Mouse (Mus musculus) left cerebral cortex, adult 8-10 months (tissue): ENCODE results near the gene Fig4. TPM values are rescaled to one million over a fixed set of nuclear protein-coding genes. Genes with fewer than 3 reads are reported as not detected.

Source experiments
- DNase-seq, 2 experiments: peaks; one replicate each; pipeline ENCODE4 v3.0.0; 2022; ENCODE audit warnings: low spot score in 2 of 2
- total RNA-seq, 4 experiments: library from RNA; stranded (reverse); gene quantifications; 2 replicates each; pipeline ENCODE4 v1.2.4; 2022

Fig4 gene
- total RNA-seq, 4 experiments from 2014 or later, result 28.3 to 31.4 (median 30.0) TPM

DNA sequence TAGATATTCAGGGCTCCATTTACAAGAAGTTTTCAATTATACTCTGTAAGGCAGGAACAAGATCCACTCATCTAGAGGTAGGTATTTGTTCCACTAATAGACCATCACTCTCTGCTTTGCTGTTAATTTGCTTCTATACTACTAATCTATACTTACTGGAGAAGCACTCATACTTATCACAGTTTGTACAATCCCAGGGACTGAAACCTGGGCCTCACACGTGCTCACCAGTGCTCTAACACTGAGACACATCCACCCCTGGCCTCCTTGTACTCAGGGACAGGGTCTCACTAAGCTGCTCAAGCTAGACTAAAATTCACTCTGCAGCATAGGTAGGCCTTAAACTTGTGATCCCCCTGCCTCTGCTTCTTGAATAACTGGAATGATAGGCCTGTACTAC lies 41.8 kb downstream of the Fig4 start:
- DNase-seq, result no peak

DNA sequence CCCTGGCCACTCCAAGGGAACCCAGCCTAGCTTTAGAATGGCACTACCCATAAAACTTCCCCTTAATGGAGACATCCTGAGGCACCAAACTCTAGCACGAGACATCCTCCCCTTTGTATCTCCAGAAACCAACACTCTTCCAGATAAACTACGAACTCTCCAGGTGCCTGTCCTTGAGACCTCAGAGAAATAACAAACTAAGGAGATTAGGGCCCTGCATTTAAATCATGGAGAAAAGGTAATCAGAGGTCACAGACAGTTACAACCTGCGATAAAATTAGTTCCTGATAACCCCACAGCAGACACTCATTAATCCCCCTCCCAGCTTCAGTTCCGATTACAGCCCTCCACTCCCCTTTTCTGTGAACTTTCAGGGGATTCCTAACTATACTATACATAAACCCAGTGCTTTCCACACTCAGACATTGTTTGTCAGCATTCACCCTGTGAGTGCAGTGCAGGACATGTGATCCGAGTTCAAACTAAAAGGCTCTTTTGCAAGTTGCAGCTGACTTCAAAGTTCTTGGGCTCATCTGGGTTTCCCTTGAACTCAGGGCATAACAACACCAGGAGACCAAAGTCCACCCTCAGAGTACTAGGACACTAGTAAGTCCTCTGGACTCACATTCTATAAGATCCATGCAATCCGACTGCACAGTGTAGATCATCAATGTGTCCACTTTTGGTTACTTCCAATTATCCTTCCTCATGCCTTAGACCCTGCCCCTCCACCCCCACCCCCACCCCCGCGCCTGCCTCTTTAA lies 42.6 kb downstream of the Fig4 start:
- DNase-seq, result no peak

DNA sequence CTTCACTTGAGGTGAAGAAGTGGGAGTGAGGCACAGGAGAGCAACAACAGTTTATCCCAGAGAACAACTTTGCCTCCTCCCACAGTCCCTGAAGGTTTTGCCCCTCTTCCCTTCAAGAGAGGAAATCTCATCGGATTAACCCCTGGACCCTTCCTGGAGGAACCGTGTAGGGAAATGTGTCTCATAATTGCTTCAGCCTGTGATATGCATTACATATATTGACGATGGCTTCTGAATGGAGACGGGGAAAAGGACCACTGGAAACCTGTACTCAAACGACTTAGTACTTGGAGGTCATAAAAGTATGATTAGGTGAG lies 52.4 kb downstream of the Fig4 start:
- DNase-seq, result no peak

DNA sequence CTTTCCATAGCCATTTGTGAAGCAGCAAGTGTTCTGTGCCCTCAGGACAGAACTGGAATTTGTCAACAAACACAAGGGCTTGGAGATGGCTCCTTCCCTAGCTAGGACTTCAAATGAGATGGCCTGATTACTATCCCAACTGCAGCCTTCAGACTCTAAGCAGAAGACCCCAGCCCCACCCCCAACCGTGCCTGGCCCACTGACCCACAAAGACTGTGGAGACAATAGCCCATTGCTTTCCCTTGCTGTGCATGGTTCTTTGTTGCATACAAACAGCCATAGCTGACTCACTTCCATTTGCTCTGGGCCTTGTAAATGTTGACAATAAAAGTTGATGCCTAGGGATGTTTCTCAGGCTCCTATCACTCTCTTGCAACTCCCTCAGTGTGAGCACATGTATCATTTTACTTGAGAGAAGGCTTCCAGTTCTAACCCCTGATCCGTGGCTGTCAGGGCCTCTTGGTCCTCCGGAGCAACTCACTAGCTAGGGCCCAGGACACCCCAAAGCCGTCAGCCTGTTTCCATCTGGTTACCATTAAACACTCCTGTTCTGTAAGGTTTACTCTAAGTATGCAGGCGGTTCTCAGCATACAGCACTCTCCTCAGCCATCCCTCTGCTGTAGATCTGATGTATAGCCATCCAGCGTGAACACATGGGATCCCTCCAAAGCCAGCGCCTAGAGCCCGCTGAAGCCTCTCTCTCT lies 52.9 kb downstream of the Fig4 start:
- DNase-seq, result no peak

DNA sequence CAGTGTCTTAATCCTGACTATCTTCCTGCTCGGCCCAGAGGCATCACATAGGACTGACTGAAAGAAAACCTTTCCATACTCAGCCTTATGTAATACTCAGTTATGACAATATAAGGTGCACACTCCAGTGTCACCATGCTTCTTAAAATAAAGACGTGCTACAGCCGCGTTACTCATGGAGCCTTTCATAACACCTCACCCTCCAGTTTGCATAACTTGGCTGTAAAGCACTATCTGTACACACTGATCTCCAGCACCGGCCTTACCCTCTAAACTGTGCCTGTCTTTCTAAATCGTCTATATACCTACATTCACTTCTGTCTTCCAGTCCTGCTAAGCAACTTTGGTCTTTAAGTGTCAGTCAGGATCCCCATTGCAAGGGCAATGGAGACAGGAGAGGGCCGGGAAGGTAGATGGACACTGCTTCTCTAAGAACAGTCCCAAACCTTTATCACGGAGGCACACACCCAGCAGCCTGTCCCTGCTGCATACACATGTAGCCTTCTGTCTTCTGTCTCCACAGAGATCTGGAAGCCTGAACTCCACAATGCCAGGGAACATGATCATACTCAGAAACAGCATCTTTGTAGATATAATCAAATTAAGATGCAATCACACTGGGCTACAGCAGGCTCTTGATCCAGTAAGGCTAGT lies 53.9 kb downstream of the Fig4 start:
- no peak for DNase-seq

DNA sequence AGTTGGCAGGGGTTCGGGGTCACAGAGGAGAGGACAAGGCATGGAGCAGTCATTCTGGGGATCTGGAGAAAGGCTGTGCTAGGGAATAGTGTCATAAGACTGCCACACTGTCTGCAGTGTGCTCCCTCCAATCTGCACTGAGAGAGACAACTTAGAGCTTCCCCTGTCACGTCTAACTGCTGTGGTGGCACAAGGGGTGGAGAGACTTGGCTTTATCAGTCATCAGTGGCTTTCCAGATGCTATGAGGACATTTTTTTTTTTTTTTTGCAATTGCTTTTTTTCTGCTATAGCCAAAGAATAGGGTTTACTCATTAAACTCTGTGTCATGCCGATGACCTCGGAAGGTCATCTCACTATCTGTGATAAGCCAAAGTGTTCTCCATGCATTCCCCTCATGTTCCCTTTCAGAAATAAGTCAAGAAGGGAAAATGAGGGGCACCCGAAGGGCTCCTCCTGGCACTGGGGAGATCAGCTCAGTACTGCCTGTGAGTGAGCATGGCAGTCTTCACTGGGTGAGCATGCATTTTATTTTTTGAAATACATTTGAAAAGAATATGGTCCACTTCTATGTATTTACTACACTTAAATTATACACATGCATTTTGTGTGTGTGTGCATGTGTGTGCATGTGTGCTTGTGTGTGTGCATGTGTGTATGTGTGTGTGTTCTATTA lies 55.1 kb downstream of the Fig4 start:
- DNase-seq, result no peak

DNA sequence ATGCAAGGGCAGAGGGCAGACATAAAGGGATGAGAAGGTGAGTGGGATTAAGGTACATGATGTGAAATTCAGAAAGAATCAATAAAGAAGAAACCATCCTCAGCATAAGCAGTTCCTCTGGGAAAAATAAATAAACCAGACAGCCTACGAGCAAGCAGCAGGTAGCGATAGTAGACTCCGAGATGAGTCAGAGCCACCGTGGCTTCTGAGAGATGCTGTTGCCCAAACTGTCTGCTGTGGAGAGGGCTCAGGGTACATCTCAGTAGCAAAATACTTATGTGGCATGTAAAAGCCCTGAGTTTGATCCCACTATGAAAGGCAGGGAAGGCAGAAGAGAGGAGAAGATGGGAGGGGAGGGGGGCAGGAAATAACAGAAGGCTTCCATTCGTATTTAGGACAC lies 56.9 kb downstream of the Fig4 start:
- no peak for DNase-seq

DNA sequence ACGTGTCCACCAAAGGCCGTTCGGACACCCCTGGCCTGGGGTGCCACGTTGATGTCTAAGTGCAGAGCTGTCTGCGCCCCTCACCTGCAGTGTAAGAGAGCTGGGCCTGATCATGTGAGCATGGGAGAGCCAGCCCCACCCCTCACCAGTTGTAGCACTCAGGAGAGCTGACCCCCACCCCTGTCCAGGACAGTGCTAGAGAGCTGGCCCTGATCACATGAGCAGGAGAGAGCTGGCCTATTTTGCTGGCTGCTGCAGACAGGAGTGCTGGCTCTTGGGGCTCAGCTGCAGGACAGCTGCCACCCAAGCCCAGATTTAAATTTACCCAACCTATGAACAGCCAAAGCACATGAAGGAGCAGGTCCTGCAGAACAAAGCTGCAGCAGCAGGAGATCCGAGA lies 57.6 kb downstream of the Fig4 start:
- DNase-seq, result no peak

DNA sequence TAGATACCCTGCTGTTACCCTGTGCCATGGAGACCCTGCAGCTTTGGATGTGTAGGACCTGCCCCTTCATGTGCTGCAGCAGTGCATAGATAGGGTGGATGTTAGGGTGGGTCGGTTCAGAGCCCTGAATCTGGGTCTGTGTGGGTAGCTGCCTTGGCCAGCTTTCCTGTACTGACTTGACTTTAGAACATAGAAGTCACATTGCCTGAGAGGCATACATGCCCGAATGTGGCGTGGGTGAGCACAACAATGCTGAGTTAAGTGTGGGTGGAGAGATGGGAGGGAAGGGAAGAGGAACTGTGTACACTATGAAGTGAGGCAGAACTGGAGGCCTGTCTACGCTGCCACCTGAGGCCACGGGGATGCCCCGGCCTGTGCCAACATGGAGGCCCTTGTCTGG lies 58.0 kb downstream of the Fig4 start:
- DNase-seq, result no peak

DNA sequence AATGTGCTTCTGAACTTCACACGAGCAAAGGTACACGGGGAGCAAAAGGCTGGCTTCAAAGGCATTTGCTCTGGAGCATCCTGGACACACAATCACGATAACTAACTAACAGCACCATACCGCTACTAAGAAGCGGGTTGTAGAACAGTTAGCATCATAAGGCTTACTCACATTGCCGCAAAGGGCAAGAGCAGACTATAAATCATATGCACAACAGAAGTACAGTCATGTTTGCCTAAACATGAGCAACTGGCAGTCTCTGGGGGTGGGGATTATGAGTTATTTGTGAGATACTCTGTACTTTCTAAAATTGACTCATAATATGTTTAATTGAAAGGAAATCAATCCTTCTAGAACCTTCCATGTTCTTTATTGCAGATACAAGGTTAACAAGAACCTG lies 59.1 kb downstream of the Fig4 start:
- DNase-seq, result no peak

DNA sequence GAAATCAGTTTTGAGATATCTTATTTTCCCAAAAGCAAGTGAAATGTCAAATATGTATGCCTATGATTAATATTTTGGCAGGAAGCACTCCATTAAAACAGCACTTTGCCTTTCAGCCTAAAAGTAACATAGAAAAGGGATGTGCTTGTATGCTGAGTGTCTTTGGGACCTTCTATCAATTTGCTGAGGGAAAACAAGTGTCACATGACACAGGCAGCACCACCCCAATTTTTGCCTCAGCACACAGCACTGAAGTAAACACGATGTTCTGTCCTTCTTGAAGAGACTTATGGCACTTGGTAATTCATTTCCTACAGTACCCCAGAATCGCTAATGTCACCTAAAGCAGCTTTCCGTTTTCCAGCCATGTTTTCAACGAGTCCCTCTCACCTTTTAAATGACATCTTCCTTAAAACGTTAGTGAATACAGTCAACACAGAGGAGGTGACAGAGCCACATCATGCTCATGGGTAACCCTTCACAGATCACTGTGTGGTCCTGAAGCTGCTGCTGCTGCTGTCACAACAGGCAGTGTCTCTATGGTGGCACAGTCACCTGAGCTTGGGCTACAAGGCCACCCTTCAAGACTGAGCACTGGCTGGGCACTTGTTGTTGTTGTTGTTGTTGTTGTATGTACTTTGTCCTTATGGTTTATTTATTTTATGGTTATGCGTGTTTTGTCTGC lies 61.4 kb downstream of the Fig4 start:
- DNase-seq, result no peak

DNA sequence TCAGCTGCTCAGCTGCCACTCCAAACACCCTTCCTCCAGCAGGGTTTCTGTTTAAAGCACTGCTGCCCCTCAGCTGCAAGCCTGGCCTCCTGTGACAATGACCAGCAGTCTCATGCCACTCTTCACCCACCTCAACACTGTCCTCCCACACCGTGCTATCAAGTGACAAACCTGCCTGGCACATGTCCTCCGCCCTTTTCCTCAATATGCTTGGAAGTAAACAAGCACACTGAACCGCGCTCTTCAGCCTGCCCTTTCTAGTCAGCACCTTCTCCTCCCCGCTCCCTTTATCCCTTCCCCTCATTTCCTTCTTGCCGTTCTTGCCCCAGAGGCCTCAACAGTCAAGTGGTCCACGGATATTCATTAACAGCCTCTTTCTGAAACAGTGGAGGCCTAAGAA lies 62.0 kb downstream of the Fig4 start:
- DNase-seq, result no peak

DNA sequence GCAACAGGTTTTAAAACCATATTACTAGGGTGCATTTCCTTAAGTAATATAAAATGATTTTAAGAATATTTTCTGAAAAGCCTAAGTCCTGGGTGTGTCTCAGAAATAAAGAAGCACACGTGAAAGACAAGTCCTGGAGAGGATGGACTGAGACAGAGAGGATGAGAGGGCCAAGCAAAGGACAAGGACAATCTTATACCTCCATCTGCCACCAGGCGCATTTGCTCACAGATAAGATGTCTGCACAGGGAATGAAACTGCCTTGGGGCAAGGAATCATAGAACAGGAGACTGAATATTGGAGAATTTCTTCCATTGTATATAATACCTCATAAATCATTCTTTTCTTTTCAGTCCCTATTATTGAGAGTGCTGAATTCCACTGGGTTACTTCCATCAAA lies 67.0 kb downstream of the Fig4 start:
- DNase-seq, result no peak

DNA sequence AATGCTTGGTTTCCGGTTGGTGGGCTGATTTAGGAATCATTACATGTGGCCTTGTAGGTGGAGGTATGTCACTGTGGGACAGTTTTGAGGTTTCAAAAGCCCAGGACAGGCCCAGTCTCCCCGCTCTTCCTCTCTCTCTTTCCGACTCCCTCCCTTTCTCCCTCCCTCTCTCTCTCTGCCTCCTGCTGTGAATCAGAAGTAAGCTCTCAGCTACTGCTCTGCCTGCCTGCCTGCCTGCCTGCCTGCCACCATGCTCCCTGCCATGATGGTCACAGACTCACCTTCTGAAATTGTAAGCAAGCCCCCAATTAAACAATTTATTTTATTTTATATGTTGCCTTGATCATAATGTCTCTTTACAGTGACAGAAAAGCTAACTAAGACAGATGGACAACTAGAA lies 67.5 kb downstream of the Fig4 start:
- no peak for DNase-seq

DNA sequence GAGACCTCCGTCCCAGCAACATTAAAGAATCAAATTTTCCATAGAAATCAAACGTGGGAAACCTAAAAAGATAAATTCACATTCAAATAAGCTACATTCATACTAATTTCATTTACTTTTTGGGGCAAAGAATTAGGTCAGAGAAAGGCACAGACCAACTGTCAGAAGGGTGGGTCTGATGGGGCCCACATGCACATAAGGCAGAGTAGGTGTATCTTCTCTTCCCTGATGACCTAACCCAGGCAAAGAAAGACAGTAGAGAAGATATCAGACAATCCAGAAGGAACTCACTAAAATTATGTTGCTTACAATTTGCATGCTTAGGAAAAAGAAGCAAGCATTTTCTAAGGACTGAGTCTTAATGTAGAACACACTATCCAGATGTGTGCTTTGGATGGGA lies 67.9 kb downstream of the Fig4 start:
- no peak for DNase-seq

DNA sequence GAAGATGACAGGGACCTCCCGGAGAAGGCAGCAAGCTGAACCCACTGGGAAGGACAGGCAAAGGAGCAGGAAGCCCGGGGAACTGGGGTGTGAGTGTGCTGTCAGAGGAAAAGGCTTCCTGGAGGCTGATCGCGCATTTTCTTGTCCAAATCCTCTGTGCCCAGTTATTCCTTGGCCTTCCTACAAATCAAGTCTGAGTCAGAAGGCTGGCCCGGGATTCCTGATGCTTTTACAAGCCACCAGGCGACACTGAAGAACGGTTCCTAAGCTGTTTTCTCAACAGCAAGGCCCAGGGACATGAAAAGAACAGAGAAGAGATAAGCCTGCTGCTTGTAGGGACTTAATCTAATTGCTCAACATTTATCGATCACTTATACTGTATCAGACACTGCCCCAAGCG lies 68.5 kb downstream of the Fig4 start:
- DNase-seq, result no peak

DNA sequence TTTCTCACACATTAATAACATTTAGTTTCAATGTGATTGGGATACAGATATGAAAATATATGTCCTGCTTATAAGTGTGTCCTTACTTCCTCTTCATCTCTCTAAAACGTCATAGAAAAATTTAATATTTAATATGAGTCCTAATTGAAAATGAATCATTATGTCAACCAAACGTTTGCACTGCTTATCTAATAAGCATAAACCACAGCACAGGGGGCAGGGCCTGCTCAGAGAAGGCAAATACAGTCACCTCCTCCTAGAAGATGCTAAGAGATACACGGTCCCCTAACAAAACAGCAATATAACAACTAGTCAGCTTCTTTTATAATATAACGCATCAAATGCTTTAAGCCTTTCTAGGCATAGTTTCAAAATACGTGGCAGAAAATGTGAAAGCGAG lies 69.9 kb downstream of the Fig4 start:
- DNase-seq, result no peak

DNA sequence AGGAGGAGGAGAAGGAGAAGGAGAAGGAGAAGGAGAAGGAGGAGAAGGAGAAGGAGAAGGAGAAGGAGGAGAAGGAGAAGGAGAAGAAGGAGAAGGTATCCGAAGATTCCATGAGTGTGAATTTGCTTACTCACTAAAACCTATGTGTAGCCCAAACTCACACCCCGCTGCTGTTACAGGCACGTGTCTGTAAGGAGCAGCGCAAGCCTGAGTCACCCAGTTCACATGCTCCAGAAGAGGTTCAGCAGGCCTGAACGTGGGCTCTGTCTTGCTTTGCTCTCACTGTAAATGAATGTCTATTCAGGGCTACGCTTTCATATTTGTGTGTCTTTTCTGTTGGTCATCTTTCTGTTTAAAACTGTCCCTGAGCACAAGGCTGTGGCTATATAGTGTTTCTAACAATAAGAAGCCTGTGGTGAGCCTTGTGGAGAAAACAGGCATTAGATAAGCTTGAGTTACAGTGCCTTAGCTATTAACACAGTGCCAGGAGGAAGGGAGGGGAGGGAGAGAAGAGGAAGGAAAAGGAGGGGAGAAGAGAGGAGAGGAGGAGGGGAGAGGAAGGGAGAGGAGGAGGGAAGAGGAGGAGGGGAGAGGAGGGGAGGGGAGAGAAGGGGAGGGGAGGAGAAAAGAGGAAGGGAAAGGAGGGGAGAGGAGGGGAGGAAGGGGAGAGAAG lies 71.8 kb downstream of the Fig4 start:
- DNase-seq, result no peak

DNA sequence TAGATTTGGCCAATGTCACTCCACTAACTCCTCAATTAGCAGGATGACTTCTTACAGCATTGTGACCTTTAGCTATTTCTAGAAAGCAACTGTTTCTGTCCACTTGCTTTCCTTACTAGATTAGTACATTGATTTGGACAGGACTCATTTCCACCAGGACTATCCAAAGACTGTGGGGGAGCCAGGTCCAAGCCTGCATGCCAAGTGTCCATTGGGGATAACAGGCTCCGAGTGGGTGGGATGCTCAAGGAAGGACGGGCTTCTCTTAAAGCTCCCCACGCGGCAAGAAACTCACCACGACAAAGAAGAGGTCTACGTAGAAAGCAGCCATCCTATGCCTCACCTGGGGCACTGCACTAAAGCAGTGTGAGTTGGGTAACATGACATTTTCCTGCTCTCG lies 75.4 kb downstream of the Fig4 start:
- no peak for DNase-seq

DNA sequence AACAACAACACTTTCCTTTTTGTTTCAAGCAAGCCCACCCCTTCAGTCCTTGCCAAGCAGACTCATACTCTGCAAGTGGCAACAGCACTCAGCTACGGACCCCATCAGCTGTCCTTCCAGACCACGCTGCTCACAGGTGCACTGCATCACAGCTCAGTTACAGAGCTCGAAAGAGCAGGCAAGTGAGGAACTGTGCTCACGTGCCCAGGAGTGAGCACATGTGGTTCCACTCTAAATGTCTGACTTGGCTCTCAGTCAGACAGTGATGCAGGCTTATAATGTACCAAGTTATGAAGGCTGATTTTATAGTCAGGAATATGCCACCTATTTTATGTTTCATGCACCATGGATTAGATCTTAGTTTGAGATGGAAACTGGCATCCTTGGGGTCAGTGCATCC lies 79.6 kb downstream of the Fig4 start:
- no peak for DNase-seq

DNA sequence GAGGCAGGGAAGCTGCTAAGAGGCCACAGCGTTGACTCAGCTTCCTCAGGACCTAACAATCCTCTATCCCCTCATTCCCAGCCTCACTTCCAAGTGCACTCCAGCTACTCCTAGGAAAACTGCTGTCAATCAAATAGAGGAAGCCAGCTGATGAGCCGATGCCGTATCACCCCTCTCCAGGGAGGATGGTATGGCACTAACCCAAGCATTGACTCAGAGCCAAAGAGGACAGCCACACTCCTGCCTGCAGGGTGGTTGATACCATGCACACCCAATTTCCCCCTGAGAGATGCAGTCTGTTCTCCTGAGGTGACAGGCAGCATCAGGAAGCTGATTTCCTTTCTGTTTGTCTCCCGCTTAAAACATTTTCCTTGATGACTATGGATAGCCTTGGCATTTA lies 81.9 kb downstream of the Fig4 start:
- no peak for DNase-seq
